Mouse (Mus musculus) intestine, embryonic 15.5 days (tissue): ENCODE measurements around the gene Zc3hav1. TPM values are rescaled to one million over a fixed set of nuclear protein-coding genes. Genes with fewer than 3 reads are reported as not detected.

Source experiments
- ATAC-seq: fragments of 200-750 bp; cut with Nextera tagmentation; 2 replicates; pipeline ENCODE4 v1.8.0; 2017; ENCODE audit warnings: moderate TSS enrichment, moderate library complexity
- H3K27ac ChIP-seq: fragments of 300-500 bp; sonication (generic); 2 replicates; pipeline ENCODE4 v1.5.1; 2015; ENCODE audit warnings: mild to moderate bottlenecking, inconsistent platforms
- H3K27me3 ChIP-seq: fragments of 300-500 bp; sonication (generic); replicated peaks from 2 replicates; pipeline ENCODE4 v1.6.1; 2015; ENCODE audit warnings: inconsistent platforms
- H3K36me3 ChIP-seq: fragments of 300-500 bp; sonication (generic); 2 replicates; pipeline ENCODE4 v1.6.1; 2015; ENCODE audit warnings: inconsistent platforms
- H3K4me1 ChIP-seq: fragments of 300-500 bp; sonication (generic); replicated peaks from 2 replicates; pipeline ENCODE4 v1.6.1; 2015; ENCODE audit warnings: inconsistent platforms
- H3K4me2 ChIP-seq: fragments of 300-500 bp; sonication (generic); replicated peaks from 2 replicates; pipeline ENCODE4 v1.6.1; 2015; ENCODE audit warnings: mild to moderate bottlenecking, inconsistent platforms
- H3K4me3 ChIP-seq: fragments of 300-500 bp; sonication (generic); replicated peaks from 2 replicates; pipeline ENCODE4 v1.5.1; 2015; ENCODE audit warnings: inconsistent platforms
- H3K9ac ChIP-seq: fragments of 300-500 bp; sonication (generic); 2 replicates; pipeline ENCODE4 v1.6.1; 2015; ENCODE audit warnings: inconsistent platforms
- H3K9me3 ChIP-seq: fragments of 300-500 bp; sonication (generic); 2 replicates; pipeline ENCODE4 v1.6.1; 2016; ENCODE audit warnings: inconsistent platforms
- WGBS: fragments of 180-500 bp; shearing (Covaris S2); methylation state at CpG from one replicate; pipeline ENCODE4 v1.1.7; 2015; 5-methylcytosine and 5-hydroxymethylcytosine counted together
- polyA plus RNA-seq: library from polyadenylated mRNA; unstranded; fragments of >200 nt; fragmentation: Nextera tagmentation; extraction: Ambion mirVana; gene quantifications from 2 replicates; pipeline ENCODE4 v1.2.1, GENCODE M21; 2015

Gene Zc3hav1
- polyA plus RNA-seq, 1 experiment from 2014 or later: 13.9 TPM

DNA sequence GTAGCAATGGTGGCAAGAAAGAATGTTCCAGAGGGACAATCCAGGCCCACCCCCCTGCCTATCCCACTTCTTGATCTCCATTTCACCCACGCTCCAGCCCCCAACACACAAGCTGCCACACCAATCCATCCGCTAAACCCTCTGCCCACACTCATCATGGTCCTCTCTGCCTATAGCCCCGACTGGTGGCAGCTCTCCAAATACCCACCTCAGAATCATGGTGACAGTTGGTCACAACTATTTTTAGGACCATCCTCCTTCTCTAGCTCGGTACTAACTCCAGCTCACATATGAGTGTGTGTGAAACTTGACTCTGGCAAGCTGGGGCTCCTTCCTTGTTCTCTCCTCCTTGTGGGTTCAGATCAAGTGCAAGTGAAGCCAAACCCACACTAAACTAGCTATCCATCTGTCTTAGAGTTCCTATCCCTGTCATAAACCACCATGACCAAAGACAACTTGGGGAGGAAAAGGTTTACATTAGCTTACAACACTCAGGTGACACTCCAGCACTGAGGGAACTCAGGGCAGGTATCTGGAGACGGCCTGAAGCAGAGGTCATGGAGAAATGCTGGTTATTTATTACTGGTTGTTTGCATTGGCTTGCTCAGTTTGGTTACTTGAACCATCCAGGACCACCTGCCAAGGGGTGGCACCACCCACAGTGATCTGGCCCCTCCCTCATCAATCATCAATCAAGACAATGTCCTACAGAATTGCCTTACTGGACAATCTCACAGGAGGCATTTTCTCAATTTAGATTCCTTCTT is 90.8 kb downstream of the Zc3hav1 start:
- ATAC-seq: no peak
- Histone ChIP-seq H3K27me3 (no peaks in the 10 kb centered on the region), H3K9ac (no peak overlapping the region), H3K9me3 (no peaks in the 10 kb centered on the region), H3K36me3 (no peaks in the 10 kb centered on the region), H3K27ac (no peak overlapping the region), H3K4me3 (no peak overlapping the region), H3K4me2 (no peak overlapping the region), H3K4me1 (no peaks in the 10 kb centered on the region)
- 63% methylated on average over 5 of the region's 5 CpGs for WGBS

DNA sequence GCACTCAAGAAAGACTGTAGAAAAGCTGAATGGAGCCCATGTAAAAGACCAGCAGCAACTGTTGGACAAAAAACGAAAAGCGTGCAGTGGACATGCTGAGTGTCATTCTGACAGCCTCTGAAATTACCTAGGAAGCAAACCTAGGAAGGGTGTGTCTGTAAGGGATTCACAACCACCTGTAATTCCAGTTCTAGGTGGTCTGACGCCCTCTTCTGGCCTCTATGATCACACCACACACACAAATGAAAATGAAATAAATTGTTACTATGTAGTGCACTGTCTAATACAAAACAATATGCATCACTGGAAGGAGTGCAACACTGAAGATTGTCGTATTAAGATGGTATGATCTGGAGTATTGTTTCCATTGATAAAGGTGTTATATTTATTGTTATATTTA is 92.5 kb downstream of the Zc3hav1 start:
- no peaks in the 10 kb centered on the region for H3K9me3 ChIP-seq
- 72% methylated on average over 4 of the region's 4 CpGs for WGBS
- no peak overlapping the region for H3K4me3 ChIP-seq

DNA sequence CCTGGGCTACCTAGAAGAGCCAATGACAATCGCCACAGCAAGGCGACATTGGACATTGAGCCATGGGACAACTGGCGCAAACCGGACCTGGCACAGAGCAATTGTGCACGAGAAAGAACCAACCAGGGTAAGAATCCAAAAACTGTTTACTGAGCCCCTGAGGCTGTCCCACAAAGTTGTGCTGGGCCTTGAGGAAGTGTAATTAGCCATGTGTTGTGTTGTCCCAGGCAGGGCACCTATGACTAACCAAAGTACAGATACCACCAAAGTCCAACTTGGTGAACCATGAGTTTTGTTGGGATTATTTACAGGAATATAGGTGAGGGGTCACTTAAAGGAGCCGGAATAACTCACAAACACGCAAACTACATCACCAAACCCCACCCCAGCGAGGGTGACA is 96.9 kb downstream of the Zc3hav1 start:
- no peak overlapping the region for H3K4me3 ChIP-seq
- peaks cover 9% of the 10 kb centered on the region for H3K4me1 ChIP-seq
- no peaks in the 10 kb centered on the region for H3K36me3 ChIP-seq
- no peak overlapping the region for H3K4me2 ChIP-seq
- WGBS: 93% methylated on average over 8 of the region's 8 CpGs
- H3K9ac ChIP-seq: no peak overlapping the region
- H3K27ac ChIP-seq: no peak overlapping the region
- no peak for ATAC-seq
- no peaks in the 10 kb centered on the region for H3K9me3 ChIP-seq
- no peaks in the 10 kb centered on the region for H3K27me3 ChIP-seq

More for the DNA sequence above, 92.5 kb downstream of the Zc3hav1 start:
- no peak for ATAC-seq
- Histone ChIP-seq H3K4me2 (no peak overlapping the region), H3K27me3 (no peaks in the 10 kb centered on the region), H3K9ac (no peak overlapping the region), H3K4me1 (no peaks in the 10 kb centered on the region), H3K36me3 (no peaks in the 10 kb centered on the region), H3K27ac (no peak overlapping the region)

DNA sequence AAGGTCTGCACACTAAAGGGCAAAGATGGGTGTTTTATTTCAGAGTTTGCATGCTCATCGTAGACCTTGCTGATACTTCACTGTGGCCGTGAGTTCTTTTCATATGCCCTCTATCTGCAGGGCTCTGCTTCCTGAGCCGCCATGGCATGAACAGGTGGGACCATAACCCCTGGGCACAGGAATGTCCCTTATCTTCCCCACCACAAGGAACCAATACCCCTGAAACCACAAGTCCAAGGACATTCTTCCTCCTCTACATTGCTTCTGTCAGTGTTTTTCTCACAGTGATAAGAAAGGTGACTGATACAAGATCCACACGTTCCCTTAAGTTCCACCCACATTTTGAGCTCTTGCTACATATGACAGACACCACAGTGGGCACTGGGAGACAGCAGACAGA is 97.6 kb downstream of the Zc3hav1 start:
- no peaks in the 10 kb centered on the region for H3K27me3 ChIP-seq
- H3K4me1 ChIP-seq: peaks cover 14% of the 10 kb centered on the region
- H3K27ac ChIP-seq: no peak overlapping the region
- WGBS: 78% methylated on average over 4 of the region's 4 CpGs
- no peak for ATAC-seq
- no peaks in the 10 kb centered on the region for H3K9me3 ChIP-seq
- H3K9ac ChIP-seq: no peak overlapping the region
- H3K4me2 ChIP-seq: no peak overlapping the region
- H3K36me3 ChIP-seq: no peaks in the 10 kb centered on the region
- H3K4me3 ChIP-seq: no peak overlapping the region

DNA sequence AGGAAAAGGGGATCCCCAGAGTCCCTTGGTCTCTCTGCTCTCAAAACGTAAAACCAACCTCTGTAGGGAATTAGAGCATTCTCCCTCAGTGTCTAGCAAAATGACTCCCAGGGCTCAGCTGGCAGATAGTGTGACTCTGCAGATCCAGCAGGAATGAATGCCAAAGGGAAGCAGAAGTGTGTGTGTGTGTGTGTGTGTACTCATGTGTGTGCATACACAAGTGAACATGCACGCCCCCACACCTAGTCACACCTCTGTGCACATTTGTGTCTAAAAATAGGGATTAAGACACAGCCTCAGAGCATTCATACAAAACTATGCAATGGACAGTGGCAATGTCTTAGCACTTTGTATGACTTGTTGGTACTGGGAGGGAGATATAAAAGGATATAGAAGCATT is 98.6 kb downstream of the Zc3hav1 start:
- Histone ChIP-seq H3K9ac (no peak overlapping the region), H3K36me3 (no peaks in the 10 kb centered on the region), H3K4me1 (peaks cover 14% of the 10 kb centered on the region), H3K4me3 (no peak overlapping the region), H3K27ac (no peak overlapping the region), H3K27me3 (no peaks in the 10 kb centered on the region), H3K4me2 (no peak overlapping the region), H3K9me3 (no peaks in the 10 kb centered on the region)
- 81% methylated on average over 2 of the region's 2 CpGs for WGBS
- ATAC-seq: no peak

Other genes starting within 250 kb of the Zc3hav1 start
- gene Tmem213, start 245.3 kb downstream of the Zc3hav1 start, polyA plus RNA-seq: 0.57 TPM in 1 of 2 replicates, not detected in the other
- 3.9 and 4.0 TPM in 2 replicates for gene Atp6v0a4, start 230.0 kb downstream of the Zc3hav1 start, polyA plus RNA-seq
- gene D630045J12Rik, start 100.6 kb downstream of the Zc3hav1 start, polyA plus RNA-seq: 2.8 and 3.3 TPM in 2 replicates
- 8.3 and 9.0 TPM in 2 replicates for gene Zc3hav1l, start 55.3 kb downstream of the Zc3hav1 start, polyA plus RNA-seq
- gene Ttc26, start 26.9 kb upstream of the Zc3hav1 start, polyA plus RNA-seq: 3.8 and 4.0 TPM in 2 replicates
- 9.5 and 11.7 TPM in 2 replicates for gene Ubn2, start 79.3 kb upstream of the Zc3hav1 start, polyA plus RNA-seq
- 170 and 176 TPM in 2 replicates for gene Fmc1, start 178.9 kb upstream of the Zc3hav1 start, polyA plus RNA-seq
- 29.2 and 29.6 TPM in 2 replicates for gene Luc7l2, start 196.7 kb upstream of the Zc3hav1 start, polyA plus RNA-seq